Mouse (Mus musculus) stomach, embryonic 15.5 days (tissue): ENCODE data around the gene Vmn1r167. TPM values are rescaled to one million over a fixed set of nuclear protein-coding genes. Genes with fewer than 3 reads are reported as not detected.
"Not testable (repeated sequence)": the region's sequence is repeated elsewhere in the genome, so short reads cannot be mapped to it uniquely, and the experiment has no call there.

Experiments
- ATAC-seq: fragments of 200-750 bp; cut with Nextera tagmentation; 2 replicates; pipeline ENCODE4 v1.8.0; 2017; ENCODE audit warnings: low read depth, moderate number of reproducible peaks, moderate TSS enrichment; ENCODE audit not compliant: insufficient read depth, low FRiP score
- H3K27ac ChIP-seq: fragments of 300-500 bp; sonication (generic); 2 replicates; pipeline ENCODE4 v1.5.1; 2015; ENCODE audit warnings: mild to moderate bottlenecking, inconsistent platforms
- H3K27me3 ChIP-seq: fragments of 300-500 bp; sonication (generic); replicated peaks from 2 replicates; pipeline ENCODE4 v1.6.1; 2015; ENCODE audit warnings: inconsistent platforms
- H3K36me3 ChIP-seq: fragments of 300-500 bp; sonication (generic); 2 replicates; pipeline ENCODE4 v1.6.1; 2015; ENCODE audit warnings: inconsistent platforms
- H3K4me1 ChIP-seq: fragments of 300-500 bp; sonication (generic); 2 replicates; pipeline ENCODE4 v1.6.1; 2015; ENCODE audit warnings: inconsistent platforms
- H3K4me2 ChIP-seq: fragments of 300-500 bp; sonication (generic); 2 replicates; pipeline ENCODE4 v1.6.1; 2015; ENCODE audit warnings: mild to moderate bottlenecking, inconsistent platforms
- H3K4me3 ChIP-seq: fragments of 300-500 bp; sonication (generic); replicated peaks from 2 replicates; pipeline ENCODE4 v1.5.1; 2015; ENCODE audit warnings: inconsistent platforms
- H3K9ac ChIP-seq: fragments of 300-500 bp; sonication (generic); 2 replicates; pipeline ENCODE4 v1.6.1; 2015; ENCODE audit warnings: inconsistent platforms
- H3K9me3 ChIP-seq: fragments of 300-500 bp; sonication (generic); 2 replicates; pipeline ENCODE4 v1.6.1; 2016; ENCODE audit warnings: inconsistent platforms
- WGBS: fragments of 180-500 bp; shearing (Covaris S2); methylation state at CpG from one replicate; pipeline ENCODE4 v1.1.7; 2015; 5-methylcytosine and 5-hydroxymethylcytosine counted together
- polyA plus RNA-seq: library from polyadenylated mRNA; unstranded; fragments of >200 nt; fragmentation: Nextera tagmentation; extraction: Ambion mirVana; gene quantifications from 2 replicates; pipeline ENCODE4 v1.2.1, GENCODE M21; 2015

Vmn1r167 gene
- polyA plus RNA-seq, result not detected in 2 replicates

GRCm38 (mm10) chr7:23507106-23507505 lies at the start of gene Vmn1r167:
Gene Vmn1r167 (minus strand): TSS chr7:23507206.
- H3K27me3 ChIP-seq, H3K9ac ChIP-seq, H3K4me3 ChIP-seq, H3K4me1 ChIP-seq, H3K27ac ChIP-seq, H3K4me2 ChIP-seq, ATAC-seq, H3K36me3 ChIP-seq, H3K9me3 ChIP-seq: not testable (repeated sequence)
- 85% methylated on average over 2 of the region's 2 CpGs for WGBS

DNA sequence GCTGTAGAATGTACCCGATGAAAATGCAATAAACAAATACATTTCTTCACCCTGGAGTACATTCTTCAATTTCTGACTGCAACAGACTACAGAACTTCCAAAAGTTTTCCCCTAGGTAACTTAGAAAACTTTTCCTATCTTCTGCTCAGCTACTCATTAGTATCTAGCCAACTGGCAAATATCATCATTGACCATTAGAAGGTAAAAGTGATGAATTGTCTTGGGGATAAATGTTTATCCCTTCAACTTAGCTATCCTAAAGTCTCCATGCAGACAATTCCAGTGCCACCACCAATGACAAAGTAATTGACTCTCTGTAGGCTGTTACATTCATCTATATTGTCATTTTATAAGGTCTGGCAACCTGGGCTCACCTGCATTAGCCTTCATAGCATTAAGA lies 32.4 kb upstream of the Vmn1r167 start, which contains the start of gene Vmn1r168:
TSS of gene Vmn1r168 (plus strand) at position 301 of the 400 bp plus-strand sequence.
- H3K4me1 ChIP-seq, H3K9ac ChIP-seq, H3K4me2 ChIP-seq, ATAC-seq, H3K27ac ChIP-seq, H3K9me3 ChIP-seq, H3K27me3 ChIP-seq, H3K4me3 ChIP-seq, H3K36me3 ChIP-seq: not testable (repeated sequence)
- WGBS, result no CpG with 5 or more reads among the region's 1 CpGs

DNA sequence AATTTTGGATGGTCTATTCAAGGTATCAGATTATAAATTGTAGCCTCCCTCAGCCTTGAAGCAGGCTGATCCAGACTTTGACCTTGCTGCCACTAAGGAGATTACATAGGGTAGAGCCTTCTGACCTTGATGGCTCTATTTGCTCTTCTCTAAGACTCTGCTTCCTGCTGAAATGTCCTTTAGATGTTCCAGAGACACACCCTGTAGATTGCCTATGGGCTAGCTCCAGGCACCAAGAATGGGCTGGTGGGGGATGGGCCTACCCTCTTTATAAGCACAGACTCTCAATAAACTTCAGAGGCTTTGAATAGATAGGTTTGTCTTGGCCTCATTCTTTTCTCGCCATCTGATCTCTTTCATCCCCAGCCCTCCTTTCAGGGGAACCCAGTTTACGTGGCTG lies 34.1 kb downstream of the Vmn1r167 start:
- ATAC-seq, H3K4me3 ChIP-seq, H3K36me3 ChIP-seq, H3K27me3 ChIP-seq, H3K9ac ChIP-seq, H3K4me1 ChIP-seq, H3K4me2 ChIP-seq, H3K9me3 ChIP-seq, H3K27ac ChIP-seq: not testable (repeated sequence)
- WGBS, result 65% methylated on average over 2 of the region's 2 CpGs

- H3K27ac ChIP-seq, H3K27me3 ChIP-seq, H3K36me3 ChIP-seq, H3K4me1 ChIP-seq, H3K4me2 ChIP-seq, H3K9ac ChIP-seq, H3K9me3 ChIP-seq, ATAC-seq, H3K4me3 ChIP-seq: not testable (repeated sequence)
- WGBS, result 67% methylated on average over 3 of the region's 3 CpGs
Observed at GRCm38 (mm10) chr7:23470832-23471231, 36.2 kb downstream of the Vmn1r167 start.

- not testable (repeated sequence) for H3K4me1 ChIP-seq, H3K27me3 ChIP-seq, H3K4me3 ChIP-seq, H3K36me3 ChIP-seq, H3K9me3 ChIP-seq, ATAC-seq, H3K9ac ChIP-seq, H3K4me2 ChIP-seq, H3K27ac ChIP-seq
- 69% methylated on average over 3 of the region's 3 CpGs for WGBS
Observed at GRCm38 (mm10) chr7:23470201-23470600, 36.8 kb downstream of the Vmn1r167 start.

Other genes starting within 250 kb of the Vmn1r167 start
- not detected in 2 replicates for gene Gm6902, start 228.3 kb downstream of the Vmn1r167 start, polyA plus RNA-seq
- not detected in 2 replicates for gene Nlrp4e, start 206.0 kb downstream of the Vmn1r167 start, polyA plus RNA-seq
- gene Nlrp5, start 121.3 kb downstream of the Vmn1r167 start, polyA plus RNA-seq, result 0.05 TPM in 1 of 2 replicates, not detected in the other
- gene Vmn1r168, start 32.5 kb upstream of the Vmn1r167 start, polyA plus RNA-seq, result not detected in 2 replicates
- not detected in 2 replicates for gene Vmn1r169, start 68.3 kb upstream of the Vmn1r167 start, polyA plus RNA-seq
- not detected in 2 replicates for gene Vmn1r170, start 99.0 kb upstream of the Vmn1r167 start, polyA plus RNA-seq
- not detected in 2 replicates for gene Vmn1r171, start 123.5 kb upstream of the Vmn1r167 start, polyA plus RNA-seq
- gene Vmn1r172, start 151.1 kb upstream of the Vmn1r167 start, polyA plus RNA-seq, result not detected in 2 replicates
- gene Vmn1r173, start 193.5 kb upstream of the Vmn1r167 start, polyA plus RNA-seq, result not detected in 2 replicates
- not detected in 2 replicates for gene Vmn1r174, start 245.1 kb upstream of the Vmn1r167 start, polyA plus RNA-seq